Mouse (Mus musculus): ENCODE results near the gene Car10.

DNA sequence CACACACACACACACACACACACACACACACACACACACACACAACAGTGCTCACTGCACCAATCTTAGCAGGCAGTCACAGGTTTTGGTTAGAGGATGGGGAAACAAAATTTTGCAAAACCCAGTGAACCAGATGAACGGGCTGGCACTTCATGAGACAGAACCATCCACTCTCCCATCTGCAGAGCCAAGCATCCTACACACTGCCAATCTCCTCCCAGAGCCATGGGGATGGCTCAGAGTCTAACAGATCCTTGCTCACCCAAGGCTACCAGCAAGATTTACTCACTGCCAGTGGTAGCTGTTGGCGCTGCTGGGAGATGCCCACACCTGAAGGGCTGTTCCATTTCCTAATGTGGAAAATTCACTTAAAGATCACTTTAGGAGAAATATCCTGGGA, 479.6 kb downstream of the Car10 start:
- no peak for TF ChIP-seq CTCF (IDR thresholded peaks at IDR 0.05; ENCODE audit: low read depth)
- no peak for TF ChIP-seq EP300 (optimal IDR thresholded peaks at IDR 0.05)
